Mouse (Mus musculus): ENCODE measurements around the gene Ddb1.

GRCm38 (mm10) chr19:10661919-10662318, 56.8 kb downstream of the Ddb1 start:
- TF ChIP-seq RCOR1 (conservative IDR thresholded peaks at IDR 0.05; ENCODE audit: low read depth, low read length) (no peak), EP300 (IDR thresholded peaks at IDR 0.05; ENCODE audit: low read length) (no peak), CTCF (conservative IDR thresholded peaks at IDR 0.05 in 1 of 2, IDR thresholded peaks at IDR 0.05 in 1 of 2; ENCODE audit: low read depth in 2 of 2, low read length in 2 of 2) (no peak), CHD2 (IDR thresholded peaks at IDR 0.05; ENCODE audit: low read length) (no peak), ZNF384 (IDR thresholded peaks at IDR 0.05; ENCODE audit: low read depth, low read length) (no peak), ZMIZ1 (IDR thresholded peaks at IDR 0.05; ENCODE audit: low read depth, low read length) (no peak), POLR2A (IDR thresholded peaks at IDR 0.05; ENCODE audit: low read depth, low read length) (no peak), MXI1 (IDR thresholded peaks at IDR 0.05; ENCODE audit: low read depth, low read length) (no peak), USF2 (conservative IDR thresholded peaks at IDR 0.05; ENCODE audit: low read depth, low read length) (no peak), USF1 (IDR thresholded peaks at IDR 0.05; ENCODE audit: low read depth, low read length) (no peak)

All from CH12.LX (cell line).